Mouse (Mus musculus) left cerebral cortex, postnatal 4 days (tissue): ENCODE data around the gene St6galnac5. TPM values are rescaled to one million over a fixed set of nuclear protein-coding genes. Genes with fewer than 3 reads are reported as not detected.
"Not testable (repeated sequence)": the region's sequence is repeated elsewhere in the genome, so short reads cannot be mapped to it uniquely, and the experiment has no call there.

Source experiments
- DNase-seq: peaks from one replicate; pipeline ENCODE4 v3.0.0-alpha.2; 2022
- intact Hi-C: fragments of 180-260 bp; cut with DNase I; formaldehyde crosslinking; loops from one replicate; pipeline ENCODE4 v1.15.1; 2025
- total RNA-seq, 2 experiments: library from RNA; stranded (reverse); gene quantifications; 2 replicates each; pipeline ENCODE4 v1.2.3; 2021

St6galnac5 gene
- total RNA-seq, 2 experiments from 2014 or later, result 50.0 to 62.1 TPM

- intact Hi-C loops, result no loop called here
- no peak for DNase-seq
These were observed 168.1 kb downstream of the St6galnac5 start for GRCm38 (mm10) chr3:152813905-152814304.

- DNase-seq, result peak; percentile 24
- intact Hi-C loops, result loop anchor here (10.0 kb wide), 1 partner anchor 155 kb away; no protein-coding TSS in a partner anchor
These were observed 182.2 kb downstream of the St6galnac5 start for GRCm38 (mm10) chr3:152799738-152800431.

- intact Hi-C loops, result loop anchor here (10.0 kb wide), 1 partner anchor 157 kb away; no protein-coding TSS in a partner anchor
- DNase-seq, result no peak
These were observed 184.7 kb downstream of the St6galnac5 start for GRCm38 (mm10) chr3:152797354-152797753.

- intact Hi-C loops, result loop anchor here (10.0 kb wide), 1 partner anchor 159 kb away; no protein-coding TSS in a partner anchor
- no peak for DNase-seq
These were observed 185.8 kb downstream of the St6galnac5 start for GRCm38 (mm10) chr3:152796216-152796615.

- intact Hi-C loops, result loop anchor here (10.0 kb wide), 1 partner anchor 162 kb away; no protein-coding TSS in a partner anchor
- no peak for DNase-seq
These were observed 189.0 kb downstream of the St6galnac5 start for GRCm38 (mm10) chr3:152793006-152793405.

GRCm38 (mm10) chr3:152792601-152793000 is 189.4 kb downstream of the St6galnac5 start:
- intact Hi-C loops, result loop anchor here (10.0 kb wide), 1 partner anchor 162 kb away; no protein-coding TSS in a partner anchor
- DNase-seq, result no peak

- DNase-seq, result not testable (repeated sequence)
- intact Hi-C loops, result loop anchor here (2.0 kb wide), 1 partner anchor 30 kb away; no protein-coding TSS in a partner anchor
These were observed 193.6 kb downstream of the St6galnac5 start for GRCm38 (mm10) chr3:152788301-152788953.

- intact Hi-C loops, result not testable (repeated sequence)
These were observed 197.7 kb downstream of the St6galnac5 start for GRCm38 (mm10) chr3:152784353-152784752.

GRCm38 (mm10) chr3:152783792-152784191 is 198.3 kb downstream of the St6galnac5 start:
- intact Hi-C loops, result no loop called here
- DNase-seq, result peak; percentile 85

More at GRCm38 (mm10) chr3:152784353-152784752, 197.7 kb downstream of the St6galnac5 start:
- not testable (repeated sequence) for DNase-seq

GRCm38 (mm10) chr3:152779819-152780218 is 202.2 kb downstream of the St6galnac5 start:
- intact Hi-C loops, result no loop called here
- DNase-seq, result no peak

- intact Hi-C loops, result no loop called here
- no peak for DNase-seq
These were observed 205.0 kb downstream of the St6galnac5 start for GRCm38 (mm10) chr3:152776872-152777540.

GRCm38 (mm10) chr3:152776363-152776762 is 205.7 kb downstream of the St6galnac5 start:
- DNase-seq, result no peak
- intact Hi-C loops, result no loop called here

GRCm38 (mm10) chr3:152770056-152770455 is 212.0 kb downstream of the St6galnac5 start:
- DNase-seq, result no peak
- intact Hi-C loops, result no loop called here

GRCm38 (mm10) chr3:152767485-152767884 is 214.6 kb downstream of the St6galnac5 start:
- intact Hi-C loops, result loop anchor here (10.0 kb wide), 2 partner anchors 797 to 1127 kb away; no protein-coding TSS in a partner anchor
- DNase-seq, result no peak
